Mouse (Mus musculus): ENCODE results near the gene Sbno2.

GRCm38 (mm10) chr10:80039559-80039979 lies 65.8 kb downstream of the Sbno2 start, which contains the start of gene Polr2e:
- TF ChIP-seq USF2 (conservative IDR thresholded peaks at IDR 0.05; ENCODE audit: low read depth, low read length) (no peak), EP300 (IDR thresholded peaks at IDR 0.05; ENCODE audit: low read length) (no peak), USF1 (IDR thresholded peaks at IDR 0.05; ENCODE audit: low read depth, low read length) (no peak), E2F4 (IDR thresholded peaks at IDR 0.05; ENCODE audit: insufficient replicate concordance, low read depth, low read length) (no peak; the same call in 1 of the 2 replicates), CTCF (conservative IDR thresholded peaks at IDR 0.05 in 1 of 2, IDR thresholded peaks at IDR 0.05 in 1 of 2; ENCODE audit: low read depth in 2 of 2, low read length in 2 of 2) (no peak), POLR2A (IDR thresholded peaks at IDR 0.05; ENCODE audit: low read depth, low read length) (peak; percentile 80), MAZ (IDR thresholded peaks at IDR 0.05; ENCODE audit: low read depth, low read length) (peak; percentile 25; the same call in 1 of the 2 replicates), GABPA (IDR thresholded peaks at IDR 0.05; ENCODE audit: insufficient replicate concordance, low read depth, low read length) (no peak), KAT2A (IDR thresholded peaks at IDR 0.05; ENCODE audit: insufficient replicate concordance, low read length) (no peak), ELF1 (IDR thresholded peaks at IDR 0.05; ENCODE audit: low read depth, low read length) (peak; percentile 37; the same call in 1 of the 2 replicates), ETS1 (conservative IDR thresholded peaks at IDR 0.05; ENCODE audit: low read depth, low read length) (no peak)

Measured in CH12.LX (cell line).